Mouse (Mus musculus) embryonic facial prominence, embryonic 12.5 days (tissue): ENCODE results near the gene Lrrc2. TPM values are rescaled to one million over a fixed set of nuclear protein-coding genes. Genes with fewer than 3 reads are reported as not detected.

Experiments used
- ATAC-seq: fragments of 200-750 bp; cut with Nextera tagmentation; 2 replicates; pipeline ENCODE4 v1.8.0; 2017; ENCODE audit not compliant: insufficient number of reproducible peaks, insufficient read depth, low FRiP score, low TSS enrichment
- H3K27ac ChIP-seq: fragments of 300-500 bp; sonication (generic); 2 replicates; pipeline ENCODE4 v1.5.1; 2016; ENCODE audit warnings: mild to moderate bottlenecking
- H3K27me3 ChIP-seq: fragments of 300-500 bp; sonication (generic); 2 replicates; pipeline ENCODE4 v1.6.1; 2016; ENCODE audit warnings: mild to moderate bottlenecking, moderate library complexity
- H3K36me3 ChIP-seq: fragments of 300-500 bp; sonication (generic); 2 replicates; pipeline ENCODE4 v1.6.1; 2016; ENCODE audit warnings: mild to moderate bottlenecking
- H3K4me1 ChIP-seq: fragments of 300-500 bp; sonication (generic); 2 replicates; pipeline ENCODE4 v1.6.1; 2016
- H3K4me2 ChIP-seq: fragments of 300-500 bp; sonication (generic); replicated peaks from 2 replicates; pipeline ENCODE4 v1.6.1; 2016; ENCODE audit warnings: mild to moderate bottlenecking, moderate library complexity
- H3K4me3 ChIP-seq: fragments of 300-500 bp; sonication (generic); 2 replicates; pipeline ENCODE4 v1.5.1; 2016; ENCODE audit warnings: mild to moderate bottlenecking
- H3K9ac ChIP-seq: fragments of 300-500 bp; sonication (generic); 2 replicates; pipeline ENCODE4 v1.6.1; 2016; ENCODE audit warnings: mild to moderate bottlenecking, moderate library complexity
- H3K9me3 ChIP-seq: fragments of 300-500 bp; sonication (generic); 2 replicates; pipeline ENCODE4 v1.6.1; 2016; ENCODE audit warnings: mild to moderate bottlenecking, moderate library complexity
- WGBS: fragments of 180-500 bp; shearing (Covaris S2); methylation state at CpG from one replicate; pipeline ENCODE4 v1.1.7; 2016; 5-methylcytosine and 5-hydroxymethylcytosine counted together
- polyA plus RNA-seq: library from polyadenylated mRNA; unstranded; fragments of >200 nt; fragmentation: Nextera tagmentation; extraction: Ambion mirVana; gene quantifications from 2 replicates; pipeline ENCODE4 v1.2.1, GENCODE M21; 2016

Gene Lrrc2
- polyA plus RNA-seq, 1 experiment from 2014 or later = 0.15 TPM

DNA sequence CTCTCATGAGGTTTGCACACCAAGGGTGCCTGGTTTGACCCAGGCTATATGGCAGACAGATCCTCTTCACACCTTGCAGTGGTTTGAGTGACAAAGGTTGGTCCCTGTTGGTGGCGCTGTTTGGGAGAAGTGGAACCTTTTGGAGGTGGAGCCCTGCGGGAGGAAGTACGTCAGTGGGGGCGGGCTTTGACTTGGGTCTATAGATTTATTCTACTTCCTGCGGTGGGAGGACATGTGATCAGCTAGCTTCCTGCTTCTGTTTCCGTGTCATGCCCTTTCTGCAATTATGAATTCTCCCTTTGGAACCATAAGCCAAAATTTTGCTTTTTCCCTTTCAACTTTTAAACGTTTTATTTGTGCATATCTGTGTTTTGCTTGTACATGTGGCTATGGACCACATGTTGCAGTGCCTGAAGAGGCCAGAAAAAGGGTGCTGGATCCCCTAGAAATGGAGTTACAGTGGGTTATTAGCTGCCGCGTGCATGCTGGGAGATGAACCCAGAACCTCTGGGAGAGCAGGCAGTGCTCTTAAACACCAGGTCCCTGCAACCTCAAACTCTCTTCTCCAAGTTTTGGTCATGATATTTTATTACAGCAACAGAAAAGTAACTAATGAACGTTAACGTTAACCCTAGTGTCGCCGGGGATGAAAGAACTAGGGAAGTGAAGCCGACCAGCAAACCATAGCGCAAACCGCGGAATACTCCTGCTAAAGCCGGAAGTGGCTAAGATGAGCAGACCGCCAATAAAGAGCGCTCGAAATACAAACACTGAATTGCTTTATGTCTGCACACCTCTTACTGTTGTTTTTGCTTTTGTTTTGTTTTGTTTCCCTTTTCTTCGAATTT is 13.9 kb downstream of the Lrrc2 start:
- Histone ChIP-seq H3K4me1 (no peaks in the 10 kb centered on the region), H3K36me3 (no peaks in the 10 kb centered on the region), H3K4me3 (no peak overlapping the region), H3K27me3 (no peaks in the 10 kb centered on the region), H3K9me3 (no peaks in the 10 kb centered on the region), H3K9ac (no peak overlapping the region), H3K27ac (no peak overlapping the region), H3K4me2 (no peak overlapping the region)
- ATAC-seq = no peak
- WGBS = 91% methylated on average over 22 of the region's 22 CpGs

DNA sequence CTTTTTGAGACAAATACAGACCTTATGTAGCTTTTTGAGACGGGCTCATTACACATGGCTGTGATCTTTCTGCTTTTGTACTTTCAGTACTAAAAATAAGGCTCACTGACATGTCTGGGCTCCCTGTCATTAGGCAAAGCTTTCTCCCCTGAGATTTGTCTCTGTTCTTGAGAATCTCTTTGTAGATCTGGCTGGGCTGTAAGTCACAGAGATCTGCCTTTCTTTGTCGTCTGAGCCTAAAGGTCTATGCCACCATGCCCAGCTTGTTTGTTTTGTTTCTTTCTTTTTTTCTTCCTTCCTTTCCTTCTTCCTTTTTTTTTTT is 14.5 kb downstream of the Lrrc2 start:
- no peak for ATAC-seq
- Histone ChIP-seq H3K4me3 (no peak overlapping the region), H3K4me2 (no peak overlapping the region), H3K4me1 (no peaks in the 10 kb centered on the region), H3K27me3 (no peaks in the 10 kb centered on the region), H3K27ac (no peak overlapping the region), H3K9me3 (no peaks in the 10 kb centered on the region), H3K9ac (no peak overlapping the region), H3K36me3 (no peaks in the 10 kb centered on the region)
- 67% methylated on average over 2 of the region's 2 CpGs for WGBS

GRCm38 (mm10) chr9:110979411-110979810 is 28.1 kb downstream of the Lrrc2 start:
- no peaks in the 10 kb centered on the region for H3K36me3 ChIP-seq
- no peaks in the 10 kb centered on the region for H3K27me3 ChIP-seq
- H3K9ac ChIP-seq = no peak overlapping the region
- ATAC-seq = no peak
- no peak overlapping the region for H3K27ac ChIP-seq
- no peaks in the 10 kb centered on the region for H3K4me1 ChIP-seq
- 89% methylated on average over 11 of the region's 11 CpGs for WGBS
- no peak overlapping the region for H3K4me2 ChIP-seq
- no peak overlapping the region for H3K4me3 ChIP-seq
- H3K9me3 ChIP-seq = no peaks in the 10 kb centered on the region

GRCm38 (mm10) chr9:110982351-110982750 is 31.0 kb downstream of the Lrrc2 start:
- H3K4me2 ChIP-seq = no peak overlapping the region
- 44% methylated on average over 4 of the region's 4 CpGs for WGBS

DNA sequence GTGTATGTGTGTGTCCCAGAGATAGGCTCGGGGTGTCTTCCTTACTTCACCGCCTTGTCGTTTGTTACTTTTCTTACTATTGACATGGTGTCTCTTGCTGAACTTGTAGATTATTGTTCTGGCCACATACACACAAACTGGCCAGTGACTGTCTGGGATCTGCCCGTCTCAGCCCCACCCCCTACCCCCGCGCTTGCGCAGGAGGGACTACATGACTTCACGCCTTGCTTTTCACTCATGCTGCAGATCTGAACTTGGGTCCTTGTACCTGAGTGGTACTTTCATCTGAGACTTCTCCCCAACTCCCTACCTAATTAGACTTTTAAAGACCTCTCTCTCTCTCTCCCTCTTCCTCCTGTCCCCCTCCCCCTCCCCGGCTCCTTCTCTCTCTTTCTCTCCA is 32.8 kb downstream of the Lrrc2 start:
- no peaks in the 10 kb centered on the region for H3K9me3 ChIP-seq
- no peak overlapping the region for H3K4me2 ChIP-seq
- no peaks in the 10 kb centered on the region for H3K27me3 ChIP-seq
- H3K27ac ChIP-seq = no peak overlapping the region
- ATAC-seq = no peak
- H3K9ac ChIP-seq = no peak overlapping the region
- H3K36me3 ChIP-seq = no peaks in the 10 kb centered on the region
- 88% methylated on average over 9 of the region's 9 CpGs for WGBS
- H3K4me1 ChIP-seq = no peaks in the 10 kb centered on the region
- H3K4me3 ChIP-seq = no peak overlapping the region

More at GRCm38 (mm10) chr9:110982351-110982750, 31.0 kb downstream of the Lrrc2 start:
- no peak for ATAC-seq
- Histone ChIP-seq H3K4me3 (no peak overlapping the region), H3K27me3 (no peaks in the 10 kb centered on the region), H3K36me3 (no peaks in the 10 kb centered on the region), H3K27ac (no peak overlapping the region), H3K9me3 (no peaks in the 10 kb centered on the region), H3K9ac (no peak overlapping the region), H3K4me1 (no peaks in the 10 kb centered on the region)

- Histone ChIP-seq H3K27ac (no peak overlapping the region), H3K4me1 (no peaks in the 10 kb centered on the region), H3K27me3 (no peaks in the 10 kb centered on the region), H3K4me3 (no peak overlapping the region), H3K4me2 (no peak overlapping the region), H3K9me3 (no peaks in the 10 kb centered on the region), H3K36me3 (no peaks in the 10 kb centered on the region), H3K9ac (no peak overlapping the region)
- WGBS = 92% methylated on average over 5 of the region's 5 CpGs
- ATAC-seq = no peak
These were observed 34.2 kb downstream of the Lrrc2 start for GRCm38 (mm10) chr9:110985541-110985940.

GRCm38 (mm10) chr9:110985951-110986350 is 34.6 kb downstream of the Lrrc2 start:
- no peaks in the 10 kb centered on the region for H3K9me3 ChIP-seq
- H3K36me3 ChIP-seq = no peaks in the 10 kb centered on the region
- no peak overlapping the region for H3K4me3 ChIP-seq
- no peak overlapping the region for H3K27ac ChIP-seq
- H3K4me1 ChIP-seq = no peaks in the 10 kb centered on the region
- H3K27me3 ChIP-seq = no peaks in the 10 kb centered on the region
- no peak overlapping the region for H3K4me2 ChIP-seq
- WGBS = 88% methylated on average over 8 of the region's 8 CpGs
- H3K9ac ChIP-seq = no peak overlapping the region
- ATAC-seq = no peak

DNA sequence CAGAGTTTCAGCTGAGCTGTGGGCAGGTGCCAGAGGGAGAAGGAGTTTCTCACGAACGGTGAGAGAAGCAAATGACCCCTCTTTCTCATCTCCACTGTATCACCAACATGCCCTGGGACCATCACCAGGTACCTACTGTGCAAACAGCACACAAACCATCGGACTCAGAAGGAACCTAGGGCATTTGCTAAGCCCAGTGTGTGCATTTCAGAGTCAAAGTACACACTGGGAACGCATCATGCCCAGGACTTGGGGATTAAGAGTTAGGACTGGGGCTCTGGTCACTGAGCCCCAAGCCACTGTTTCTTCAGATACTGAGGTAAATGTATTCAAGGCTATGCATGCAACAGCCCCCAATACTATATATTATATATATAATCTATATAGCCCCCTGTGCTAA is 36.0 kb downstream of the Lrrc2 start:
- Histone ChIP-seq H3K36me3 (no peaks in the 10 kb centered on the region), H3K4me1 (no peaks in the 10 kb centered on the region), H3K9me3 (no peaks in the 10 kb centered on the region), H3K4me2 (no peak overlapping the region), H3K27me3 (no peaks in the 10 kb centered on the region), H3K27ac (no peak overlapping the region), H3K4me3 (no peak overlapping the region), H3K9ac (no peak overlapping the region)
- ATAC-seq = no peak
- 72% methylated on average over 4 of the region's 4 CpGs for WGBS

DNA sequence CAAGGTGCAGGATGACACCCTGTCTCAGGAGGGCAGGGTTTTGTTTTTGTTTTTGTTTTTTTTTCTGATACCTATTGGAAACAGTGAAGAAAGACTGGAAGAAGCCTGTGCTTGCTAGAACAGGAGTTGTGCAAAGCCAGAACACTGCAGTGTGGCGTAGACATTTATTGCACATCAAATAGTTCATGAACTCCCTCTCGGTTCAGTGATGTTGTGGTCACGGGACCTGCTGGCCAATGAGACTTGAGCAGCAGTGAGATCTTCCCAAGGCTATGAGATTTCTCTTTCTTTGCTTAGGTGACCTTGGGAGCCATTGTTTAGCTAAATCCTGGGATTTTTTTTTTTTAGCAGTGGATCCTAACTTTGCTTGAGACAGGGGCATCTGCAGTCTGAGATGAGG is 36.7 kb downstream of the Lrrc2 start:
- H3K9ac ChIP-seq = no peak overlapping the region
- no peaks in the 10 kb centered on the region for H3K36me3 ChIP-seq
- no peak overlapping the region for H3K27ac ChIP-seq
- H3K4me2 ChIP-seq = no peak overlapping the region
- ATAC-seq = no peak
- no peaks in the 10 kb centered on the region for H3K9me3 ChIP-seq
- H3K27me3 ChIP-seq = no peaks in the 10 kb centered on the region
- H3K4me1 ChIP-seq = no peaks in the 10 kb centered on the region
- 82% methylated on average over 3 of the region's 3 CpGs for WGBS
- H3K4me3 ChIP-seq = no peak overlapping the region

- no peak overlapping the region for H3K9ac ChIP-seq
- no peaks in the 10 kb centered on the region for H3K36me3 ChIP-seq
- no peak overlapping the region for H3K4me3 ChIP-seq
- H3K4me2 ChIP-seq = no peak overlapping the region
- no peaks in the 10 kb centered on the region for H3K9me3 ChIP-seq
- WGBS = 64% methylated on average over 4 of the region's 4 CpGs
- no peaks in the 10 kb centered on the region for H3K4me1 ChIP-seq
- H3K27ac ChIP-seq = no peak overlapping the region
- no peaks in the 10 kb centered on the region for H3K27me3 ChIP-seq
- no peak for ATAC-seq
These were observed 37.8 kb downstream of the Lrrc2 start for GRCm38 (mm10) chr9:110989141-110989540.

- H3K27ac ChIP-seq = no peak overlapping the region
- no peak overlapping the region for H3K4me2 ChIP-seq
- H3K4me1 ChIP-seq = no peaks in the 10 kb centered on the region
- no peaks in the 10 kb centered on the region for H3K9me3 ChIP-seq
- no peak for ATAC-seq
- no peaks in the 10 kb centered on the region for H3K36me3 ChIP-seq
- H3K27me3 ChIP-seq = no peaks in the 10 kb centered on the region
- H3K9ac ChIP-seq = no peak overlapping the region
- 83% methylated on average over 2 of the region's 2 CpGs for WGBS
- H3K4me3 ChIP-seq = no peak overlapping the region
These were observed 38.2 kb downstream of the Lrrc2 start for GRCm38 (mm10) chr9:110989543-110989942.

- H3K36me3 ChIP-seq = no peaks in the 10 kb centered on the region
- WGBS = 51% methylated on average over 6 of the region's 6 CpGs
- ATAC-seq = no peak
- no peak within 1 kb of the TSS for H3K9ac ChIP-seq
- no peaks in the 10 kb centered on the region for H3K9me3 ChIP-seq
- H3K4me3 ChIP-seq = no peak within 1 kb of the TSS
- H3K27ac ChIP-seq = no peak within 1 kb of the TSS
- no peak within 1 kb of the TSS for H3K4me2 ChIP-seq
- H3K27me3 ChIP-seq = no peaks in the 10 kb centered on the region
- H3K4me1 ChIP-seq = no peaks in the 10 kb centered on the region
These were observed 38.9 kb downstream of the Lrrc2 start, which contains the start of gene Rtp3 for GRCm38 (mm10) chr9:110990204-110990603. Gene Rtp3 (minus strand): TSS chr9:110990583.
